Mouse (Mus musculus): ENCODE data around the gene Acp7.

DNA sequence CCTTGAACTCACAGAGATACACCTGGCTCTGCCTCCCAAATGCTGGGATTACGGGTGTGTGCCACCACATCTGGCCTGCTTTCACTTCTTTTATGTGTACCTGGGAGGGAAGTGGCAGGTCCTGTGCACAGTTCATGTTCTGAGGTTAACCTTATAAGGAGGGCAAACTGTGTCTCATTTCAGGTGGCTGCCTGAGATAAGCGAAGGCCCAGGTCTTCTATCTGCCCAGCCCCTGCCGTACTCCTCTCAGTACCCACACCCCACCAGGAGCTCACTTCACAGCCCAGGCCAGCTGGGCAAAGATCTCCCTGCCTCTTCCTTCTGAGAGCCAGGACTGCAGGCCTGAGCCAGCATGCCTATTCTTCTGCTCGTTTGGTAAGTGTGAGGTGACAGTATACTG is 49.4 kb downstream of the Acp7 start:
- TF ChIP-seq CTCF (conservative IDR thresholded peaks at IDR 0.05; ENCODE audit: low read length) = no peak
- no peak for TF ChIP-seq NANOG (IDR thresholded peaks at IDR 0.05; ENCODE audit: borderline replicate concordance, low read length)
- no peak for TF ChIP-seq POU5F1 (IDR thresholded peaks at IDR 0.05; ENCODE audit: borderline replicate concordance, low read length)

Data from E14TG2a.4 (cell line).